Mouse (Mus musculus) MEL (cell line): ENCODE measurements around the gene Cwc22.

Source experiments
- BHLHE40 ChIP-seq: IDR thresholded peaks from 2 replicates; pipeline ENCODE4 v1.6.1; 2012; ENCODE audit warnings: low read depth, mild to moderate bottlenecking, inconsistent platforms, low read length, improper control_type of control experiment, borderline replicate concordance
- ETS1 ChIP-seq: IDR thresholded peaks from 2 replicates; pipeline ENCODE4 v1.6.1; 2012; ENCODE audit warnings: low read depth, mild to moderate bottlenecking, inconsistent platforms, low read length, improper control_type of control experiment, moderate library complexity
- POLR2A ChIP-seq, 2 experiments: IDR thresholded peaks; 2 replicates each; pipeline ENCODE4 v1.6.1; 2011 to 2012; ENCODE audit warnings: low read length in 2 of 2, mild to moderate bottlenecking in 2 of 2, control low read depth in 1 of 2, improper control_type of control experiment in 1 of 2, low read depth in 1 of 2, moderate library complexity in 1 of 2; ENCODE audit not compliant: control insufficient read depth in 1 of 2, insufficient read depth in 1 of 2, poor library complexity in 1 of 2
- POLR2AphosphoS2 ChIP-seq: IDR thresholded peaks from 2 replicates; pipeline ENCODE4 v1.6.1; 2011; ENCODE audit warnings: low read length, improper control_type of control experiment

GRCm38 (mm10) chr2:77937818-77938217 lies 8.4 kb downstream of the Cwc22 start:
- TF ChIP-seq ETS1 (no peak), BHLHE40 (no peak), POLR2A (IDR thresholded peaks at IDR 0.05; ENCODE audit: control insufficient read depth in 1 of 2, insufficient read depth in 1 of 2, low read depth in 1 of 2, low read length in 2 of 2, poor library complexity in 1 of 2) (no peak), POLR2AphosphoS2 (no peak)
